Mouse (Mus musculus): ENCODE measurements around the gene Wnt3a. TPM values are rescaled to one million over a fixed set of nuclear protein-coding genes. Genes with fewer than 3 reads are reported as not detected.
"Not testable (repeated sequence)": the region's sequence is repeated elsewhere in the genome, so short reads cannot be mapped to it uniquely, and the experiment has no call there.

The Wnt3a gene
- total RNA-seq, 2 experiments from 2014 or later: not detected

- intact Hi-C loops (cut with DNase I): loop anchor here (5.0 kb wide), 1 partner anchor 65 kb away; the partner anchor contains the start of gene Iba57
- DNase-seq (ENCODE audit: low spot score): no peak
These were observed 63.6 kb downstream of the Wnt3a start for GRCm38 (mm10) chr11:59226787-59227603.

DNA sequence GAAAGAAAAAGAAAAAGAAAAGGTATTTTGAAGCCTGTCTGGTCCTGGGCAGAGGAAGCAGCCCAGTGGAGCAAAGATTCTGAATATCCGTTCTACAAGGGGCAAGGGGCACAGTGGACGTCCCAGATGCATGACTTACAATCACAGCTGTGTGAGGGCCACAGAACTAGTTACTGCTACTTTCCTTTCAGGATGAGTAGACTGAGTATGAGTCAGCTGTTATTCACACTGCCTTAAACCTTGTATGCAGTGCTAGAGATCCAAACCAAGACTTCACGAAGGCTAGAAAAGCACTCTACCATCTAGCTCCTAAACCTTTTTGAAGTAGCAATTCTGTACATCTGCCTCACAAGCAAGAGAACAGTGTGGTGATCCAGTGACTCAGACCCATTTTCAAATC is 64.3 kb downstream of the Wnt3a start:
- no peak for DNase-seq (ENCODE audit: low spot score)
- intact Hi-C loops (cut with DNase I): loop anchor here (5.0 kb wide), 1 partner anchor 64 kb away; the partner anchor contains the start of gene Iba57

- no peak for DNase-seq (ENCODE audit: low spot score)
- intact Hi-C loops (cut with DNase I): loop anchor here (5.0 kb wide), 1 partner anchor 63 kb away; the partner anchor contains the start of gene Iba57
These were observed 65.4 kb downstream of the Wnt3a start for GRCm38 (mm10) chr11:59225167-59225566.

- DNase-seq (ENCODE audit: low spot score): no peak
- intact Hi-C loops (cut with DNase I): no loop called here
These were observed 66.1 kb downstream of the Wnt3a start for GRCm38 (mm10) chr11:59224470-59224869.

- intact Hi-C loops (cut with DNase I): no loop called here
These were observed 66.5 kb downstream of the Wnt3a start for GRCm38 (mm10) chr11:59224025-59224424.

GRCm38 (mm10) chr11:59222306-59222705 is 68.2 kb downstream of the Wnt3a start:
- intact Hi-C loops (cut with DNase I): no loop called here
- DNase-seq (ENCODE audit: low spot score): no peak

More at GRCm38 (mm10) chr11:59224025-59224424, 66.5 kb downstream of the Wnt3a start:
- DNase-seq (ENCODE audit: low spot score): no peak

DNA sequence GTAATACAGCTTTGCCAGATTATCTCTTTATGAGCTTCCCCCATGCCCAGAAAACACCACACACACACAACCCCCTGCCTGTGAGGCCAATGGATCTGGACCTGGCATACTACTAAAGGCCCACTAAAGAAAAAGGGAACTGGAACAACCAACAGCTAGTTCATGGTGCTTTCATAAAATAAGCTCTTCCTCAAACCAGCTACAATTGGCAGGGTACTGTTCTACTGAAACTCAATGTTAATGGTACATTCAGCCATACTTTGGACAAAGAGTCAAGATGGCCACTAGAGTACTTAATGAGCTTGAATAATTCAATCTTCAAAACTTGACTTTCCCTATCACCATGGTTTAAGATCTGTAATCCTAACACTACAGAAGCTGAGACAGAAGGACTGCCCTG is 68.9 kb downstream of the Wnt3a start:
- intact Hi-C loops (cut with DNase I): no loop called here
- DNase-seq (ENCODE audit: low spot score): no peak

DNA sequence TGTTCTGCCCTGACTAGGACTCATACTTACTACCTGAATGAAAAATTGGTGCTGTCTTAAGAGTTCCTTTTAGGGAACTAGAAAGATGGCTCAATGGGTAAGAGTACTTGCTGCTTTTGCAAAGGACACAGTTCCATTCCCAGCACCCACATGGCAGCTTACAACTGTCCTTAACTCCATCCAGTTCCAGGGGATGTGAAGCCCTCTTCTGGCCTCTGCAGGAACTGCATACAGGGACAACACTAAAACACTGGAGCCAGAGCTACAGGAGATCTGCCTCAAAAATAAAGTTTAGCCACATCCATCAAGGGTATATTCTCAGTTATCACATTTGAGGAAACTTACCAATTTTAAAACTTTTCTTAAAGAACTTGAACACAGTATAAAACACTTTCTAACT is 71.5 kb downstream of the Wnt3a start:
- intact Hi-C loops (cut with DNase I): no loop called here
- no peak for DNase-seq (ENCODE audit: low spot score)

DNA sequence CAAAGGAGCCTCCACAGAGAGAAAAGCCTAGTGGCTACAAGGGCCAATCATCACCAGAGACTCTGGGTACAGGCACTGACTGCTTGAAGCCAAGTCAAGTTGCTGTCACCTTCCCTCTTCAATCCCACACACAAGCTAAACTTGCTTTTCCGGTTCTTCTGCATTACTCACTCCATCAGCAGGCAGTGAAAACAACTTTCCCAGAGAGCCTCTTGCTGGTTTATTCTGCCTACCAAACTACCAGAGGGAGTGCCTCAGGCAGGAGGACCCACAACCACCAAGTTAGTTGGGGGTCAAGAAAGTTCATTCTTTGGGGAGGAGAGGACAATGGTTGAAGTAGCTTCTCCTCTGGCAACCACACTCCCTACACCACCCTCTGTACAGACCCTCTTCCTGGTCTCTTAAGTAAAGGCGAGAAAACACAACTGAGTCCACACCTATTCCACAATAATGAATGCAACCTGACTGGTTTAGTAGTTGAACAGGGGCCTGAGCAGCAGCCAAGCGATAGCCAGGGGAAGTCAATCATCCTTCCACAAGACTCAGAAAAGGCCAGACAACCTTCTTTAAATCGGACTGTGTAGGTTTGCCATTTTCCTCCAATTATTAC is 72.1 kb downstream of the Wnt3a start:
- intact Hi-C loops (cut with DNase I): no loop called here
- no peak for DNase-seq (ENCODE audit: low spot score)

GRCm38 (mm10) chr11:59216955-59217354 is 73.6 kb downstream of the Wnt3a start:
- no peak for DNase-seq (ENCODE audit: low spot score)
- intact Hi-C loops (cut with DNase I): no loop called here

- intact Hi-C loops (cut with DNase I): no loop called here
- no peak for DNase-seq (ENCODE audit: low spot score)
These were observed 77.6 kb downstream of the Wnt3a start for GRCm38 (mm10) chr11:59212892-59213494.

DNA sequence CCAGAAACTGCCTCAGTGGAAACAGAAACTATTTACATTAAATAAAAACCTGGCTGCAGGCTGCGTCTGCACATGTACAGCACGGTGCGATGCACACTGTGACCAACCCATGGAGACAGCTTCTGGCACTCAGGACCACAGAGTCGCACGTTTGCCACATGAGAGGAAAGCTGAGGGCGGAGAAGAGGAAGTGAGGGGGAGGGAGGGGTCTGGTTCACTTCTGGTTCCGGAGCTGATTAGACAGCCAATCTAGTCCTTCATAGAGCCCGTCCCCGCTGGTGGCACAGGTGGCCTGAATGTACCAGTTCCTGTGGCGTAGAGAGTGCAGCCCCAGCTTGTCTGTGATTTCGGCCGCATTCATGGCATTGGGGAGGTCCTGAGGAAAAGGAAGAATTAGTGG is 78.2 kb downstream of the Wnt3a start:
- DNase-seq (ENCODE audit: low spot score); intact Hi-C loops (cut with DNase I): not testable (repeated sequence)

DNA sequence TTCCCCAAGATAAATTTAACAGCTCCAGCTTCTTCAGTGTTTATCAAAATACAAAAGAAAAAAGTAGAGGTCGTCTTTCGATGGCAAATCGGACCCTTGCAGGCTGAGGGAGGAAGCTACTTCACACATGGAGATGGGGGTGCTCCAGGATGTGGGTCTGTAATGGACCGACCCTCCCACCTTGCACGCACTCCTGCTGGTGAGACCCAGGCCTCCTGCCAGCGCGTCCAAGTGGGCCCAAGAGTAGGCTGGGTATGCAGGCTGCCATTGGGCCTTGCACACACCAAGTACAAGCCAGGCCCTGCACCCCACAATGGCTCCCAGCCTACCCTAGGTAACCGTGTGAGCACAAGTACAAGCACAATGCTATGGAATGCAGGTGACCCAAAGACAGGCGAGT is 79.0 kb downstream of the Wnt3a start:
- intact Hi-C loops (cut with DNase I); DNase-seq (ENCODE audit: low spot score): not testable (repeated sequence)

DNA sequence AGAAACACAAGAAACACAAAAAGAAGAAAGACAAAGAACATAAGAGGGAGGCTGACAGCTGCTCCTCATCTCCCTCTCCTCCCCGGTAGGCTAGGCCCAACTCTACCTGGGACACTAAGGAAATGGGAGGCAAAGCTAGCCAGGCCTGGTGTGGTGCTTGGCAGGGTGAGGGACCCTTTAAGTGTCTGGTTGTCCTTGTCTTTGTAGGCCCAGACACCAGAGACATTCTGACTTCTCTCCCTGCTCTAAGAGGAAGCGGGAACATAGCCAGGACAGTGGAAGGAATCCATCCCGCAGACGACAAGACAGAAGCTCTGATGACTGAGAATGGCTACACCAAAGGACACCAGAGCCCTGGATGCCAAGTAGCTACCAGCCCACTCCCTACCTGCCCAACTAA is 80.5 kb downstream of the Wnt3a start:
- intact Hi-C loops (cut with DNase I): no loop called here

GRCm38 (mm10) chr11:59209580-59209979 is 81.0 kb downstream of the Wnt3a start:
- no peak for DNase-seq (ENCODE audit: low spot score)
- intact Hi-C loops (cut with DNase I): no loop called here

More for the DNA sequence above, 80.5 kb downstream of the Wnt3a start:
- DNase-seq (ENCODE audit: low spot score): no peak

DNA sequence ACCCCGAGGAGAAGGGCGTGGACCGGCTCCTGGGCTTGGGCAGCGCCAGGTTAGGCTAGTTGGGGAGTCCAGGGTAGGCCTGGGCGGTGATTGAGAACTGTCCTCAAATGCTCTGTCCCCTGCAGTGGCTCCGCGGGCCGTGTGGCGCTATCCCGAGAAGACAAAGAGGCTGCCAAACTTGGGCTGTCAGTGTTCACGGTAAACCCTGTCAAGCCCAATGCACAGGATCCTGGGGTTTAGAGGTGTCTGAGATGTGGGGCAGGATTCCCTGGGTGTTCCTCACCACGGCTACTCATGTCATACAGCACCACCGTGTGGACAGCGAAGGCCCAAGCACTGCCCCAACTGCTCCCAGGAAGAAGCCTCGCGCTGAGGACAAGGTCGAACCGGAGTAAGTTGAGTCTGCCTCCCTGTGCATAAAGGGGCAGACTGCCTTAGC is 81.5 kb downstream of the Wnt3a start:
- intact Hi-C loops (cut with DNase I): no loop called here
- DNase-seq (ENCODE audit: low spot score): no peak

- peak; percentile 91 for DNase-seq (ENCODE audit: low spot score)
- intact Hi-C loops (cut with DNase I): no loop called here
These were observed 82.3 kb downstream of the Wnt3a start, which contains the start of gene 2310033P09Rik for GRCm38 (mm10) chr11:59208153-59208831. Gene 2310033P09Rik, plus strand, starts transcription at chr11:59208321.

GRCm38 (mm10) chr11:59202081-59202995 is 88.2 kb downstream of the Wnt3a start, which contains the start of gene Mrpl55:
Gene Mrpl55, plus strand, starts transcription at chr11:59202486.
- DNase-seq (ENCODE audit: low spot score): peak; percentile 83
- intact Hi-C loops (cut with DNase I): loop anchor here (5.0 kb wide), 1 partner anchor 40 kb away; the partner anchor contains the start of gene Iba57
